In genomic region chr16:49922098-49922497, GRCm38 (mm10) we compare ENCODE assay signal across 27 mouse cellular contexts.
A peak's percentile ranks its signal among the peaks of the same experiment; 100 is the strongest.
DNase-seq lines count a peak whose midpoint lies in the region; ATAC-seq and TF ChIP-seq lines count a peak whose summit lies in the region.
"Had no signal": no experiment of that assay in that cellular context is flagged by ENCODE, and none has a peak within 500 bp of the region (broad histone marks: within the 10 kb centered on the region; RNA-seq: fewer than 3 reads in every experiment).

No protein-coding gene starts in this region.

- H3K4me1 ChIP-seq in embryonic facial prominence, embryonic 13.5 days = peaks cover 25% of the 10 kb centered on the region
- H3K4me1 ChIP-seq in embryonic facial prominence, embryonic 10.5 days = 0 out of 2 replicates have a peak, but pooled peaks cover 3% of the 10 kb centered on the region
- H3K4me1 ChIP-seq in lung, postnatal 0 days (ENCODE audit: insufficient read depth, low read depth, low read length) = no peaks in the 10 kb centered on the region
- H3K4me1 ChIP-seq in embryonic fibroblast, embryonic 13.5 days (ENCODE audit: control insufficient read depth, insufficient read depth, low read length) = peaks cover 9% of the 10 kb centered on the region
- H3K4me1 ChIP-seq: forebrain, embryonic 12.5 days; forebrain, embryonic 15.5 days; heart, embryonic 15.5 days had no signal

- no peak for TF ChIP-seq CTCF in lung, postnatal 0 days (IDR thresholded peaks at IDR 0.05)
- TF ChIP-seq CTCF in embryonic fibroblast, embryonic 13.5 days (IDR thresholded peaks at IDR 0.05; ENCODE audit: borderline replicate concordance, insufficient read depth, low read length) = no peak

- H3K4me2 ChIP-seq in embryonic facial prominence, embryonic 13.5 days = peak overlapping the region; percentile 20; the same call in 1 of the 2 replicates
- no peak overlapping the region for H3K4me2 ChIP-seq in lung, postnatal 0 days (replicated peaks; ENCODE audit: low read depth, low read length)
- H3K4me2 ChIP-seq: forebrain, embryonic 12.5 days; forebrain, embryonic 15.5 days; heart, embryonic 12.5 days; heart, embryonic 15.5 days; hindbrain, embryonic 14.5 days had no signal

- H3K27ac ChIP-seq in embryonic facial prominence, embryonic 13.5 days = peak overlapping the region; percentile 39; the same call in 1 of the 2 replicates
- no peak overlapping the region for H3K27ac ChIP-seq in embryonic facial prominence, embryonic 10.5 days (replicated peaks)
- H3K27ac ChIP-seq in lung, postnatal 0 days (ENCODE audit: low read length) = no peak overlapping the region
- H3K27ac ChIP-seq in embryonic fibroblast, embryonic 13.5 days (ENCODE audit: insufficient read depth, low read length) = 0 out of 2 replicates have a peak overlapping the region, but pooled peaks have one; percentile 4
- H3K27ac ChIP-seq: forebrain, embryonic 12.5 days; forebrain, embryonic 15.5 days; heart, embryonic 15.5 days; hindbrain, embryonic 14.5 days; hindbrain, postnatal 0 days had no signal

- 27% methylated on average over 11 of the region's 11 CpGs for WGBS in embryonic facial prominence, embryonic 13.5 days
- WGBS in embryonic facial prominence, embryonic 10.5 days = 80% methylated on average over 11 of the region's 11 CpGs
- 56% methylated on average over 11 of the region's 11 CpGs for WGBS in lung, postnatal 0 days

- no peaks in the 10 kb centered on the region for H3K9me3 ChIP-seq in embryonic facial prominence, embryonic 13.5 days
- no peaks in the 10 kb centered on the region for H3K9me3 ChIP-seq in embryonic facial prominence, embryonic 10.5 days
- no peaks in the 10 kb centered on the region for H3K9me3 ChIP-seq in lung, postnatal 0 days (ENCODE audit: low read length)
- H3K9me3 ChIP-seq: forebrain, embryonic 12.5 days; forebrain, embryonic 15.5 days; heart, embryonic 12.5 days; heart, embryonic 15.5 days had no signal

- ATAC-seq in embryonic facial prominence, embryonic 13.5 days (ENCODE audit: insufficient number of reproducible peaks, insufficient read depth, low FRiP score, low TSS enrichment, low read depth) = no peak
- 0 out of 2 replicates have a peak, but pooled peaks have one; percentile 32 for ATAC-seq in lung, postnatal 0 days
- ATAC-seq: activated CD4-positive, CD25-positive, alpha-beta regulatory T cell, adult 4 months; forebrain, embryonic 15.5 days; hindbrain, postnatal 0 days; inflammation-experienced regulatory T-cells, adult 6 months had no signal

- no peaks in the 10 kb centered on the region for H3K36me3 ChIP-seq in embryonic facial prominence, embryonic 13.5 days
- H3K36me3 ChIP-seq in embryonic facial prominence, embryonic 10.5 days (replicated peaks) = no peaks in the 10 kb centered on the region
- no peaks in the 10 kb centered on the region for H3K36me3 ChIP-seq in lung, postnatal 0 days (ENCODE audit: insufficient read depth, low read length)
- H3K36me3 ChIP-seq: forebrain, embryonic 12.5 days; forebrain, embryonic 15.5 days; heart, embryonic 12.5 days; heart, embryonic 15.5 days had no signal

- H3K9ac ChIP-seq in embryonic facial prominence, embryonic 13.5 days = no peak overlapping the region
- H3K9ac ChIP-seq in lung, postnatal 0 days (replicated peaks; ENCODE audit: low read depth) = no peak overlapping the region
- H3K9ac ChIP-seq: forebrain, embryonic 12.5 days; forebrain, embryonic 15.5 days; heart, embryonic 12.5 days; heart, embryonic 15.5 days; hindbrain, embryonic 14.5 days had no signal

- no peak for TF ChIP-seq POLR2A in embryonic fibroblast, embryonic 13.5 days (IDR thresholded peaks at IDR 0.05; ENCODE audit: low read depth, low read length)

- no peak overlapping the region for H3K4me3 ChIP-seq in embryonic facial prominence, embryonic 13.5 days
- H3K4me3 ChIP-seq in embryonic facial prominence, embryonic 10.5 days = no peak overlapping the region
- no peak overlapping the region for H3K4me3 ChIP-seq in lung, postnatal 0 days (ENCODE audit: low read depth, low read length)
- no peak overlapping the region for H3K4me3 ChIP-seq in embryonic fibroblast, embryonic 13.5 days (ENCODE audit: insufficient read depth, low read length)
- H3K4me3 ChIP-seq: erythroblast, embryonic 14.5 days; forebrain, embryonic 12.5 days; forebrain, embryonic 15.5 days; heart, embryonic 12.5 days; heart, embryonic 15.5 days had no signal

- 0 out of 2 replicates have a peak, but pooled peaks have one; percentile 1 for TF ChIP-seq EP300 in lung, postnatal 0 days (IDR thresholded peaks at IDR 0.05)

- DNase-seq in embryonic facial prominence, embryonic 10.5 days (ENCODE audit: low spot score) = no peak
- DNase-seq in heart, adult 11 months = peak; percentile 84
- DNase-seq in heart, postnatal 25 days (ENCODE audit: low spot score) = no peak
- DNase-seq in lung, postnatal 0 days (ENCODE audit: low spot score) = no peak
- DNase-seq in lung, adult 18-20 months = no peak
- no peak for DNase-seq in embryo, embryonic 11 days
- DNase-seq: adrenal gland, adult 8-10 months; adrenal gland, postnatal 25 days; cerebellum, adult 18-20 months; cerebellum, adult 9-10 months; cerebellum, postnatal 14 days; gastrocnemius, postnatal 14 days; heart, adult 18-20 months; heart, postnatal 10 days; heart, postnatal 4 days; kidney, adult 11 months had no signal

- no peaks in the 10 kb centered on the region for H3K27me3 ChIP-seq in embryonic facial prominence, embryonic 13.5 days
- no peaks in the 10 kb centered on the region for H3K27me3 ChIP-seq in embryonic facial prominence, embryonic 10.5 days (replicated peaks; ENCODE audit: low read depth, poor library complexity, severe bottlenecking)
- H3K27me3 ChIP-seq in lung, postnatal 0 days (replicated peaks; ENCODE audit: insufficient read depth, low read length) = no peaks in the 10 kb centered on the region
- H3K27me3 ChIP-seq: forebrain, embryonic 12.5 days; forebrain, embryonic 15.5 days; heart, embryonic 12.5 days; heart, embryonic 15.5 days had no signal

- intact Hi-C loops in heart, postnatal 25 days (cut with DNase I) = no loop called here

Comparison
In these comparisons a context has a peak if more than half of its experiments do, and no peak if none do; other contexts are left out.
1. H3K27ac ChIP-seq: peak in embryonic facial prominence, embryonic 13.5 days (single experiment) and embryonic fibroblast, embryonic 13.5 days (single experiment); none in embryonic facial prominence, embryonic 10.5 days (single experiment) and lung, postnatal 0 days (single experiment).